Mouse (Mus musculus): ENCODE measurements at regions not wholly inside any gene's neighbourhood (a gene's known extent, or its start where the extent isn't known, plus 50 kb on each side); places are given as distances from the start of the nearest gene placed in this dataset.

GRCm38 (mm10) chr12:62768930-62769329 lies 1246.0 kb downstream of the Lrfn5 start:
- Histone ChIP-seq H3K27me3 (ENCODE audit: insufficient read depth, low read length) (no peaks in the 10 kb centered on the region), H3K36me3 (replicated peaks; ENCODE audit: insufficient read depth, low read length) (no peaks in the 10 kb centered on the region), H3K9ac (replicated peaks) (no peak overlapping the region), H3K27ac (ENCODE audit: low read depth) (peak overlapping the region; percentile 71), H3K4me1 (ENCODE audit: insufficient read depth) (no peaks in the 10 kb centered on the region), H3K4me3 (ENCODE audit: low read depth, low read length) (no peak overlapping the region), H3K9me3 (ENCODE audit: low read length) (no peaks in the 10 kb centered on the region), H3K4me2 (ENCODE audit: low read depth, low read length) (no peak overlapping the region)
- WGBS (ENCODE audit: insufficient replicate concordance): 53% methylated on average over 2 of the region's 2 CpGs
- DNase-seq (peak; percentile 13), ATAC-seq (no peak)
- TF ChIP-seq EP300 (IDR thresholded peaks at IDR 0.05; ENCODE audit: low read depth) (no peak), CTCF (IDR thresholded peaks at IDR 0.05; ENCODE audit: low read depth) (no peak)

- WGBS (ENCODE audit: insufficient replicate concordance): 57% methylated on average over 3 of the region's 3 CpGs
- H3K36me3 ChIP-seq (replicated peaks; ENCODE audit: insufficient read depth, low read length): no peaks in the 10 kb centered on the region
- H3K27me3 ChIP-seq (ENCODE audit: insufficient read depth, low read length): no peaks in the 10 kb centered on the region
- H3K9me3 ChIP-seq (ENCODE audit: low read length): no peaks in the 10 kb centered on the region
- H3K27ac ChIP-seq (ENCODE audit: low read depth): peak overlapping the region; percentile 71
- peak; percentile 86 for ATAC-seq
- peak overlapping the region; percentile 30; the same call in 1 of the 2 replicates for H3K4me2 ChIP-seq (ENCODE audit: low read depth, low read length)
- TF ChIP-seq CTCF (IDR thresholded peaks at IDR 0.05; ENCODE audit: low read depth): no peak
- TF ChIP-seq EP300 (IDR thresholded peaks at IDR 0.05; ENCODE audit: low read depth): no peak
- H3K9ac ChIP-seq (replicated peaks): no peak overlapping the region
- DNase-seq: peak; percentile 13
- H3K4me1 ChIP-seq (ENCODE audit: insufficient read depth): no peaks in the 10 kb centered on the region
- H3K4me3 ChIP-seq (ENCODE audit: low read depth, low read length): no peak overlapping the region
Measured at GRCm38 (mm10) chr12:62769895-62770294, 1246.9 kb downstream of the Lrfn5 start.

DNA sequence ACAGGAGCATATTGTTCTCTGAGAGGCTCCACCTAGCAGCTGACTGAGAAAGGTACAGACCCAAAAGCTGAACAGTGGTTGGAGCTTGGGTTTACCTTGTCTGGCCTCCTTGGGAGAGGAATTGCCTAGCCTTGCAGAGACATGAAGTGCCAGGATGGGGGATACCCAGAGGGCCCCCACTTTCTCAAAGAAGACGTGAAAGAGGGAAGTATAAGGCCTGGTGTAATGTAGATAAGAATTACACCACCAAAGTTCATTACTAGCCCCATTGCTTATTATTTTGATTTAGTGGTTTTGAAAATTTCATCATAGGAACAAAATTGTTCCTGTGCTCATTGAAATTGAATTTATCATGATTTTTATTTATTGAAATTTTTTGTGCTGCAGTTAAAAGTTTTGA lies 1253.0 kb downstream of the Lrfn5 start:
- H3K27me3 ChIP-seq (ENCODE audit: insufficient read depth, low read length): no peaks in the 10 kb centered on the region
- H3K4me1 ChIP-seq (ENCODE audit: insufficient read depth): no peaks in the 10 kb centered on the region
- ATAC-seq (no peak), DNase-seq (no peak)
- TF ChIP-seq EP300 (IDR thresholded peaks at IDR 0.05; ENCODE audit: low read depth) (no peak), CTCF (IDR thresholded peaks at IDR 0.05; ENCODE audit: low read depth) (no peak)
- H3K4me2 ChIP-seq (ENCODE audit: low read depth, low read length): no peak overlapping the region
- H3K27ac ChIP-seq (ENCODE audit: low read depth): no peak overlapping the region
- 38% methylated on average over 1 of the region's 1 CpGs for WGBS (ENCODE audit: insufficient replicate concordance)
- H3K4me3 ChIP-seq (ENCODE audit: low read depth, low read length): no peak overlapping the region
- no peak overlapping the region for H3K9ac ChIP-seq (replicated peaks)
- H3K36me3 ChIP-seq (replicated peaks; ENCODE audit: insufficient read depth, low read length): no peaks in the 10 kb centered on the region
- H3K9me3 ChIP-seq (ENCODE audit: low read length): no peaks in the 10 kb centered on the region

DNA sequence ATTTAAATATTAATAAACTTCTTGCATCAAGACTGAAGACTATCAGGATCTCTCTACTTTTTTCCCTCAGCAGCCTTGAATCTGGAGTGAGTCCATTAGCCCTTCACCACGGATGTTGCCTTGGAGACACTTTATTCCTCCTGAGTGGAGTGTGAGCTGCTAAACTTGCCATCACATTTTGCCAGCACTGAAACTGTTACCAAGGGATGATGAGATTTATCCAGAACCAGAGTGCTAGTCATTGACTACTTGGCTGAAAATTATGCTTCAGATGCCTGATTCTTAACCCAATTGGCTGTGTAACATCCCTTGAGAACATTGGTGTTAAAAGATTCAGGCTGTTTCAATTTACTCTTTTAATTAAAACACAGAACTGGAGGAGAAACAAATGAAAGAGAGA lies 1289.8 kb downstream of the Lrfn5 start:
- no peaks in the 10 kb centered on the region for H3K27me3 ChIP-seq (ENCODE audit: insufficient read depth, low read length)
- DNase-seq: no peak
- no peaks in the 10 kb centered on the region for H3K9me3 ChIP-seq (ENCODE audit: low read length)
- H3K4me3 ChIP-seq (ENCODE audit: low read depth, low read length): no peak overlapping the region
- no peak overlapping the region for H3K4me2 ChIP-seq (ENCODE audit: low read depth, low read length)
- no peak overlapping the region for H3K9ac ChIP-seq (replicated peaks)
- H3K27ac ChIP-seq (ENCODE audit: low read depth): no peak overlapping the region
- TF ChIP-seq EP300 (IDR thresholded peaks at IDR 0.05; ENCODE audit: low read depth) (no peak), CTCF (IDR thresholded peaks at IDR 0.05; ENCODE audit: low read depth) (no peak)
- 60% methylated on average over 1 of the region's 1 CpGs for WGBS (ENCODE audit: insufficient replicate concordance)
- H3K36me3 ChIP-seq (replicated peaks; ENCODE audit: insufficient read depth, low read length): no peaks in the 10 kb centered on the region
- H3K4me1 ChIP-seq (ENCODE audit: insufficient read depth): no peaks in the 10 kb centered on the region
- no peak for ATAC-seq
